Mouse (Mus musculus): Measurements from ENCODE around the gene Nr1d1. TPM values are rescaled to one million over a fixed set of nuclear protein-coding genes. Genes with fewer than 3 reads are reported as not detected.

The Nr1d1 gene
- polyA plus RNA-seq, 1 experiment from 2014 or later, result 4.3 TPM

- ATAC-seq (ENCODE audit: low FRiP score, low read depth), result no peak
- H3K4me2 ChIP-seq, result peak overlapping the region; percentile 93
- H3K27me3 ChIP-seq, result no peaks in the 10 kb centered on the region
- H3K4me3 ChIP-seq, result peak overlapping the region; percentile 18; the same call in 1 of the 2 replicates
- H3K27ac ChIP-seq (replicated peaks), result peak overlapping the region; percentile 99
- H3K36me3 ChIP-seq, result no peaks in the 10 kb centered on the region
- WGBS, result 36% methylated on average over 12 of the region's 12 CpGs
- H3K4me1 ChIP-seq (replicated peaks), result peaks cover 83% of the 10 kb centered on the region
- no peaks in the 10 kb centered on the region for H3K9me3 ChIP-seq
- peak overlapping the region; percentile 98 for H3K9ac ChIP-seq
These were observed 28.9 kb downstream of the Nr1d1 start for GRCm38 (mm10) chr11:98745932-98746853.

- Histone ChIP-seq H3K27me3 (no peaks in the 10 kb centered on the region), H3K4me2 (peak overlapping the region; percentile 93), H3K9me3 (no peaks in the 10 kb centered on the region), H3K9ac (peak overlapping the region; percentile 98), H3K4me1 (replicated peaks) (peaks cover 83% of the 10 kb centered on the region), H3K36me3 (no peaks in the 10 kb centered on the region), H3K4me3 (peak overlapping the region; percentile 89), H3K27ac (replicated peaks) (peak overlapping the region; percentile 99)
- 33% methylated on average over 7 of the region's 7 CpGs for WGBS
- no peak for ATAC-seq (ENCODE audit: low FRiP score, low read depth)
These were observed 30.6 kb downstream of the Nr1d1 start for GRCm38 (mm10) chr11:98744456-98745019.

- WGBS, result 3% methylated on average over 9 of the region's 9 CpGs
- no peaks in the 10 kb centered on the region for H3K27me3 ChIP-seq
These were observed 31.3 kb downstream of the Nr1d1 start for GRCm38 (mm10) chr11:98743655-98744345.

GRCm38 (mm10) chr11:98742397-98743291 is 32.5 kb downstream of the Nr1d1 start:
- Histone ChIP-seq H3K4me3 (peak overlapping the region; percentile 89), H3K9ac (peak overlapping the region; percentile 98), H3K4me2 (peak overlapping the region; percentile 93), H3K36me3 (no peaks in the 10 kb centered on the region), H3K4me1 (replicated peaks) (peaks cover 81% of the 10 kb centered on the region), H3K27ac (replicated peaks) (peak overlapping the region; percentile 99), H3K27me3 (no peaks in the 10 kb centered on the region), H3K9me3 (no peaks in the 10 kb centered on the region)
- 1% methylated on average over 11 of the region's 21 CpGs for WGBS
- peak; percentile 19; the same call in 1 of the 2 replicates for ATAC-seq (ENCODE audit: low FRiP score, low read depth)

More at GRCm38 (mm10) chr11:98743655-98744345, 31.3 kb downstream of the Nr1d1 start:
- H3K36me3 ChIP-seq, result no peaks in the 10 kb centered on the region
- H3K4me3 ChIP-seq, result peak overlapping the region; percentile 89
- peak overlapping the region; percentile 99 for H3K27ac ChIP-seq (replicated peaks)
- H3K9me3 ChIP-seq, result no peaks in the 10 kb centered on the region
- H3K4me1 ChIP-seq (replicated peaks), result peaks cover 82% of the 10 kb centered on the region
- H3K9ac ChIP-seq, result peak overlapping the region; percentile 98
- peak overlapping the region; percentile 93 for H3K4me2 ChIP-seq
- ATAC-seq (ENCODE audit: low FRiP score, low read depth), result no peak

GRCm38 (mm10) chr11:98741622-98742396 is 33.3 kb downstream of the Nr1d1 start:
- no peaks in the 10 kb centered on the region for H3K36me3 ChIP-seq
- H3K4me1 ChIP-seq (replicated peaks), result peaks cover 74% of the 10 kb centered on the region
- peak; percentile 64 for ATAC-seq (ENCODE audit: low FRiP score, low read depth)
- H3K27ac ChIP-seq (replicated peaks), result peak overlapping the region; percentile 99
- WGBS, result 2% methylated on average over 78 of the region's 86 CpGs
- peak overlapping the region; percentile 98 for H3K9ac ChIP-seq
- peak overlapping the region; percentile 93 for H3K4me2 ChIP-seq
- H3K4me3 ChIP-seq, result peak overlapping the region; percentile 89
- H3K9me3 ChIP-seq, result no peaks in the 10 kb centered on the region
- H3K27me3 ChIP-seq, result no peaks in the 10 kb centered on the region

- Histone ChIP-seq H3K27ac (replicated peaks) (peak overlapping the region; percentile 99), H3K4me1 (replicated peaks) (peaks cover 68% of the 10 kb centered on the region), H3K27me3 (no peaks in the 10 kb centered on the region), H3K4me3 (peak overlapping the region; percentile 89), H3K4me2 (peak overlapping the region; percentile 93), H3K9me3 (no peaks in the 10 kb centered on the region), H3K9ac (peak overlapping the region; percentile 98), H3K36me3 (no peaks in the 10 kb centered on the region)
- ATAC-seq (ENCODE audit: low FRiP score, low read depth), result peak; percentile 0; the same call in 1 of the 2 replicates
- WGBS, result 0% methylated on average over 17 of the region's 17 CpGs
These were observed 34.0 kb downstream of the Nr1d1 start for GRCm38 (mm10) chr11:98741051-98741620.

- Histone ChIP-seq H3K27ac (replicated peaks) (peak within 1 kb of the TSS; percentile 99), H3K9ac (peak within 1 kb of the TSS; percentile 98), H3K4me2 (peak within 1 kb of the TSS; percentile 93), H3K9me3 (no peaks in the 10 kb centered on the region), H3K4me3 (peak within 1 kb of the TSS; percentile 89), H3K4me1 (replicated peaks) (peaks cover 61% of the 10 kb centered on the region), H3K36me3 (no peaks in the 10 kb centered on the region), H3K27me3 (no peaks in the 10 kb centered on the region)
- ATAC-seq (ENCODE audit: low FRiP score, low read depth), result peak; percentile 55; the same call in 1 of the 2 replicates
- WGBS, result 1% methylated on average over 22 of the region's 22 CpGs
These were observed 34.6 kb downstream of the Nr1d1 start, which contains the start of gene Thra for GRCm38 (mm10) chr11:98740393-98741050. Gene Thra (plus strand): TSS chr11:98740638.

- Histone ChIP-seq H3K4me1 (replicated peaks) (peaks cover 56% of the 10 kb centered on the region), H3K4me3 (peak overlapping the region; percentile 89), H3K27me3 (no peaks in the 10 kb centered on the region), H3K9me3 (no peaks in the 10 kb centered on the region), H3K36me3 (no peaks in the 10 kb centered on the region), H3K4me2 (peak overlapping the region; percentile 93), H3K27ac (replicated peaks) (peak overlapping the region; percentile 99), H3K9ac (peak overlapping the region; percentile 98)
- ATAC-seq (ENCODE audit: low FRiP score, low read depth), result no peak; the same call in 1 of the 2 replicates
- WGBS, result 3% methylated on average over 8 of the region's 8 CpGs
These were observed 35.1 kb downstream of the Nr1d1 start for GRCm38 (mm10) chr11:98740026-98740392.

GRCm38 (mm10) chr11:98738925-98739324 is 36.2 kb downstream of the Nr1d1 start:
- no peaks in the 10 kb centered on the region for H3K27me3 ChIP-seq
- ATAC-seq (ENCODE audit: low FRiP score, low read depth), result no peak
- peak overlapping the region; percentile 13; the same call in 1 of the 2 replicates for H3K4me2 ChIP-seq
- H3K9ac ChIP-seq, result no peak overlapping the region
- peaks cover 45% of the 10 kb centered on the region for H3K4me1 ChIP-seq (replicated peaks)
- WGBS, result 55% methylated on average over 9 of the region's 9 CpGs
- no peaks in the 10 kb centered on the region for H3K36me3 ChIP-seq
- peak overlapping the region; percentile 99 for H3K27ac ChIP-seq (replicated peaks)
- H3K9me3 ChIP-seq, result no peaks in the 10 kb centered on the region
- H3K4me3 ChIP-seq, result no peak overlapping the region

- Histone ChIP-seq H3K4me1 (replicated peaks) (peaks cover 41% of the 10 kb centered on the region), H3K36me3 (no peaks in the 10 kb centered on the region), H3K4me3 (no peak overlapping the region), H3K27ac (replicated peaks) (peak overlapping the region; percentile 99), H3K4me2 (peak overlapping the region; percentile 13; the same call in 1 of the 2 replicates), H3K27me3 (no peaks in the 10 kb centered on the region), H3K9me3 (no peaks in the 10 kb centered on the region), H3K9ac (no peak overlapping the region)
- WGBS, result 14% methylated on average over 4 of the region's 4 CpGs
- ATAC-seq (ENCODE audit: low FRiP score, low read depth), result no peak
These were observed 36.7 kb downstream of the Nr1d1 start for GRCm38 (mm10) chr11:98738428-98738911.

Data from hindbrain, embryonic 15.5 days (tissue).